Mouse (Mus musculus): ENCODE measurements at regions not wholly inside any gene's neighbourhood (a gene's known extent, or its start where the extent isn't known, plus 50 kb on each side); places are given as distances from the start of the nearest gene placed in this dataset.

GRCm38 (mm10) chr13:98579731-98580130 is 57.5 kb downstream of the Tmem174 start:
- no peak for DNase-seq

- DNase-seq, result no peak
Measured at GRCm38 (mm10) chr13:98578426-98579066, 58.7 kb downstream of the Tmem174 start.

- no peak for DNase-seq
Measured at GRCm38 (mm10) chr13:98576061-98576460, 61.1 kb downstream of the Tmem174 start.

GRCm38 (mm10) chr13:98574057-98574323 is 63.2 kb downstream of the Tmem174 start:
- no peak for DNase-seq

- DNase-seq, result no peak
Measured at GRCm38 (mm10) chr13:98573261-98574056, 63.8 kb downstream of the Tmem174 start.

GRCm38 (mm10) chr13:98572581-98573260 is 64.5 kb downstream of the Tmem174 start:
- peak; percentile 33 for DNase-seq

- DNase-seq, result no peak
Measured at GRCm38 (mm10) chr13:98572011-98572570, 65.1 kb downstream of the Tmem174 start.

- no peak for DNase-seq
Measured at GRCm38 (mm10) chr13:98571051-98571450, 66.2 kb downstream of the Tmem174 start.

GRCm38 (mm10) chr13:98555693-98556092 is 63.9 kb upstream of the Gm10320 start:
- DNase-seq, result no peak

- DNase-seq, result no peak
Measured at GRCm38 (mm10) chr13:98551471-98552020, 59.7 kb upstream of the Gm10320 start.

- DNase-seq, result no peak
Measured at GRCm38 (mm10) chr13:98547223-98547622, 55.4 kb upstream of the Gm10320 start.

- no peak for DNase-seq
Measured at GRCm38 (mm10) chr13:98546116-98546515, 54.3 kb upstream of the Gm10320 start.

- DNase-seq, result no peak
Measured at GRCm38 (mm10) chr13:98545398-98545797, 53.6 kb upstream of the Gm10320 start.

GRCm38 (mm10) chr13:98544051-98544450 is 52.2 kb upstream of the Gm10320 start:
- no peak for DNase-seq

Small RNA genes lying in the stretch of these regions (microRNA-seq; reads per million reads assigned to microRNA genes)
- 0 reads per million in 2 experiments for gene Gm22698
